Mouse (Mus musculus): Measurements from ENCODE around the gene St3gal3.

St3gal3 gene

DNA sequence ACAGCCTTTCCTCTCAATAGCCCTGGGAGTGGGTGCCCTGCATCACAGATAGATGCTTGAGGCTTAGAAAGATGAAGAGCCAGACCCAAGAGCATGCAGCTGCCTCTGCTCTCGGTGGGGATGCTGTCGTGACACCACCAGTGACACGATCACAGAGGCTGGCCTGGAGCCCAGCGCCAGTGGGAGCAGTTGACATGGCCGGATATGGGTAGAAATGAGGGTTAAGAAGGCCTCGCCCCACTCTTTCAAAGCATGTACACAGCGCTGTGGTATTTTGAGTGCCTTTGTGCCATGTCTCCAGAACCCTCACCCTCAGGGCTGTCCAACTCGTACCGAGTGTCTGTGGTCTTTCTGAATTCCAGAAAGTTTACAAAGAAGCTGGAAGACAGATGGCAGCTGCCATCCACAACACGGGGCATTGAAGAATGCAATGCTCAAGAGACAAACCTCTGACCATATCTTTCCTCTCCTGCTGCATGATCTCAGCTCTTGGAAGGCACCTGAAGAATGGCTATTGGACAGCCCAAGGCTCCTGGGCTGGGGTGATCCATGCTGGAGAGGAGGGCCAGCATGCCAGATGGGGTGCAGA lies 118.3 kb downstream of the St3gal3 start:
- DNase-seq, result no peak

GRCm38 (mm10) chr4:118015636-118016035 lies 119.1 kb downstream of the St3gal3 start:
- DNase-seq, result no peak

DNA sequence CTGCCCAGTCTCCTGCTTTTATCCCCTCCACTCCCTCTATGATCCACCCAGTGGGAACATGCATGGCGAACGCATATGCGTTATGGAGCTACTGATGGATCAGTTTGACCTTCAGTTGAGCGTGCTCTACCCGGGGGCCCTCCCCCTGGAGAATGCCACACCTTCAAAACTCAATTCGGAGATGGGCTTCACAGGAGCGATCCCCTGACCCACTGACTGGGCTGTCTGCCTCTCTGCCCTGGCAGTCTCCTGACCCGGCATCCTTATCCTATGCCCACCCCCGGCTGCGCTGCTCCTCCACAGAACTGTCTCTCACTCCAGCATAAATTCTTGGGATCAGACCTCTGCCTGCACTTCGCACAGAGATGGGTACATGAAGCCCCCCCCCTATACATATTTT lies 119.6 kb downstream of the St3gal3 start:
- DNase-seq, result no peak

DNA sequence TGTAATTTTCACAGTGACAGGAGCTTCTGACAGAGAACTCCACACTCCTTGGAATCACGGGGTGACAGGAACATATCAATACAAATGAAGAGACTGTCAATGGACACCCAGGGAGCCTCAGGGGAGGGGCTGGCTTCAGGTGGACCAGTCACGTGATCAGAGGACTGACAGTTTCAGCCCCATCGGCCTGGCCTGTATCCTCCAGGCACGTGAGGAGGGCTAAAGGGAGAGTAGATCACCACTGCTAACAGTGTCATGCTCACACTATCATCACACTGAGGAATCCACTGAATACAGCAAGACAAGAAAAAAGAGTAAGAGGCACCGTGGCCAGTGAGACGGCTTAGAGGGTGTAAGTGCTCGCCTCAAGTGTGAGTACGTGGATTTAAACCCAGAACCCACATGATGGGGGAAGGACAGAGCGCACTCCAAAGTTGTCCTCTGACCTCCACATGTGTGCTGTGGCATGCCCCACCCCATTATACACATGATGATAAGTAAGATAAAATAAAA lies 124.0 kb downstream of the St3gal3 start:
- no peak for DNase-seq

- no peak for DNase-seq
Measured at GRCm38 (mm10) chr4:118008433-118009033, 126.2 kb downstream of the St3gal3 start.

DNA sequence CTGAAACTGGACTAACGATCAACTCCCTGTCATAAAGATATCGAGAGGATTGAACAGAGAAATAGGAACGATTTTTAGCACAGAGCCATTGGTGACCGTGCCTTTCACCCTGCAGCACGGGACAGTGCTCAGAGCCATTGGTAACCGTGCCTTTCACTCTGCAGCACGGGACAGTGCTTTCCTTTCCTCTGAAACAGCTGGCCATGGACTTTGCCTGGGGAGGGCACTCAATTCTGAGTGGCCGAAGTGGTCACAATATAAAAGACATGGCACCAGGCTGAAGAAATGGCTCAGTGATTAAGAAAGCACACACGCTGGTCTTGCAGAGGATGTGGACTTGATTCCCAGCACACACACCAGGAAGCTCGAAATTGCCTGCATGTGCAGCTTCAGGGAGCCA lies 133.4 kb downstream of the St3gal3 start:
- no peak for DNase-seq

- DNase-seq, result no peak
Measured at GRCm38 (mm10) chr4:118000605-118001208, 134.0 kb downstream of the St3gal3 start.

DNA sequence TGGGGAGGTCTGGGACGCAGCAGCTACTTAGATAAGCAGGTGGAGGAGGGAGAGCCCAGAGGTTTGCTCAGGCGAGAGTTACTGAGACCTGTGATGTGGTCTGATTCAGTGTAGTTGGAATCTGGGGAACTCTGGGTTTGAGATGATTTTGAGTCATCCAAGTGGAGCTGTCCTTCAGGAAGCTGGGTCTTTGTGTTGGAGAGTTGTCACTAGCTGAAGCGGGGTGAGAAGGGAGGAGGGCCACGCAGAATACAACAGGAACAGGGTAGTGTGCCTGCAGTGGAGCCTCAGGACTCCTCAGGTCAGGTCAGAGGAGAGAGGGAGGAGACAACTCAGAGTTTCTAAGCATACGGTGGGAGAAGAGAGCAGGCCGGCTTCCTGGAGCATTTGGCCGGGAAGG lies 134.8 kb downstream of the St3gal3 start:
- DNase-seq, result no peak

DNA sequence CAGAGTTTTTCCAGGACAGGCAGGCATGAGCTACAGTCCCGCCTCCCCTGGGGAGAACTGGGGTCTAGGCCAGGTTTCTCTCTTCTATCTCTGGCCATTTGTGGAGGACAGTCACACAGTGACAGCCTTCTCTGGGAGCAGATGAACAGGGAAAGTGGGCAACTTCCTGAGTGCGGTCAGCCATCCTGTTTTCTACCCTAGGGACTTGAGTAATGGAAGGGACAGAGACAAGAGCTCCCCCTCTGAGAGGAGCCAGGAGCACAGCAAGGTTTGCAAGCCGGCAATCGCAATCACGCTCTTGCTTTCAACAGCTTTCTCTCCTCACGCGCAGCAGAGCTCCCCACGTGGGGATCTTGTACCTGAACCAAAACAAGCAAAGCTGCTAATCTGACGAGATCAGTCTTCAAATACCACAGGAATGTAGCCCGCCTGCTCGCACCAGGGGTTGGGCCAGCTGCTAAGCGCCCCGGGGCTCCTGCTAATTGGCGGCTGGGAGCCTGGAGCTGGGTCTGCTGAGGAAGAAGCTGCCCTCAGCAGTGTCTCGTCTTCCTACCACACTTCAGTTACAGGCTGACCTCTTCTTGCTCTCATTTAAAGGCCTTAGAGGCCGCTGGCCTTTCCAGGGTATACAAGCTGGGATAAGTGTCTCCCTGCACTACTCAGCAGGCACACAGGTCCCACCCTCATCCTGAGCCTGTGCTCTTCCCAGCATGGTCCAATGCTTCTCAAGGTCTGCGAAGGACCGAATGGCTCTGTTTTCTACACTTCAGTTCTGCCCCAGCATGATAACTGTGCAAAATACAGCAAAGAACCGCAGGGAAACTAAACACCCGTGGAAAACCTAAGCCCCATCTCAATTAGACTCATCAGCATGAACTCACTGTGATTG lies 137.1 kb downstream of the St3gal3 start:
- DNase-seq, result peak; percentile 25

DNA sequence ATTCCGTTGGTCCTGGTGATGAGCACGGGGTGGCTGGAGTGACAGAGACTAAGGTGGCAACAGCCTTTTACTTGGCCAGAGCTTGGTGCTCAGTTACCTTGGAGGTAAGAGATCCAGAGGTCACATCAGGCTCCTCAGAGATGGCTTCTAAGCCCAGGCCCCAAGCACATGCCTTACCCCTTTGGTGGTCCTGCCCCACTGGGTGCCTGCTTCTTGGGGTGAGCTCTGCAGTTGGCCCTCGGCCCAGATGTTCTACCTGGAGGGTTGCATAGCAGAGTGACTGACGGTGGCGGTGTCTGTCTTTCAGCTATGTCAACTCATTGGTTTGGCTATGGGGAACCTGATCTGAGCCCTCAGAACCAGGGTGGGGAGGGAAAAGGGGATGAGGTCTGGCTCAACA lies 138.0 kb downstream of the St3gal3 start:
- DNase-seq, result no peak

- DNase-seq, result no peak
Measured at GRCm38 (mm10) chr4:117995461-117995860, 139.3 kb downstream of the St3gal3 start.

DNA sequence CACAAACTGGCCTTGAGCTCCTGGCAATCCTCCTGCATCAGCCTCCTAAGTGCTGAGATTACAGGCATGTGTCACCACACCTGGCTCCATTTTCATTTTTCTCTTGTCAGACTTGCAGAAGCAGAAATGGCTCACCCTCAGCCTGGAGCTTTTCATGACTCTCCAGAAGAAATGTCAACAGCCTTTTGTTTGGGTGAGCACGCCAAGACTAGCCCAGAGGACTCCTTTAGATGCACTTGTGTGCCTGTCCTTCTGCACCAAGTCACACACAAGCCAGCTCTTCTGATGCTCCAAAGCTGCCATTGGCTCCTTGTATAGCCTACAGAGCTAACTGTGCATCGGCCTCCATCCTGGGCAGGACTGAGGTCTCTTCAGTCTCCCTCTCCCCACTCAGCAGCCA lies 141.3 kb downstream of the St3gal3 start:
- no peak for DNase-seq

DNA sequence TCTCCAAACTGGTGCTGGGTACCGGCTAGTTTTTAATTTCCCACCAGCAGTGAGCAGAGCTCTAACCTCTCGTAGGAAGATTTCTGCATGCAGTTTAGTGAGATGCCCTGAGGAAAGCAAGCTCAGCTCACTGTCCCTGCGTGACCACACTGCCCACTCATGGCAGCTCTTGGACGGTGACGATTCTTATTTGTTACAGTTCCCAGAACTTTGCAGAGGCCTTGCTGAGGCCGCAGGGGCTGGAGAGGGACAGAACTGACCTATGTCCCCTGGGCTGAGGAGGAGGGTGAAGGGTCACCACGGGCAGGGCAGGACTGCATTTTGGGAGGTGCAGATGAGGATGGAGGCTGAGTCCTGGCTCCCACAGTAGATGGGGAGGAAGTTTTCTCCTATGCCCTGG lies 141.8 kb downstream of the St3gal3 start:
- no peak for DNase-seq

- DNase-seq, result no peak
Measured at GRCm38 (mm10) chr4:117992036-117992435, 142.7 kb downstream of the St3gal3 start.

DNA sequence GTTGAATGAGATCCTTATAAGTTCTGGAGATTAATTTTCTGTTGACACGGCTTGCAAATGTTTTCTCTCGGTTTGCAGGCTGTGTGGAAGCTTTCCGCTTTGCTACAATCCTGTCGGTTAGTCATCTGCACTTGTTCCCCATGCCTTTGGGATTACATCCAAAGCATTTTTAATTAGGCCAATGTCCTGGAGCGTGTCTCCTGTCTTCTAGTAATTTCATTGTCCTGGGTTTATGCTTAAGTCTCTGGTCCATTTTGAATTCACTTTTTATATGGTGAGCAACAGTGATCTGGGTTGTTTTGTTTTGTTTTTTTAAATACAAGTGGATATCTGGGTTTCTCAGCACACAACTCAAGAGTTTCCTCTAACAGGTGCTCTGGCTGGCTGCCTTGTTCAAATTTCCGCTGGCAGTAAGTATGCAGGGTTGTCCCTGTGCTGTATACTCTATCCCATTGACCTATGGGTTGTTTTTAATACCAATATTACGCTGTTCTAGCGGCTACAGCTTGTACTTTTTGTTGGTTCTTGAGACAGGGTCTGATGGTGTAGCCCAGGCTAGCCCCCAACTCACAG lies 143.6 kb downstream of the St3gal3 start:
- no peak for DNase-seq

DNA sequence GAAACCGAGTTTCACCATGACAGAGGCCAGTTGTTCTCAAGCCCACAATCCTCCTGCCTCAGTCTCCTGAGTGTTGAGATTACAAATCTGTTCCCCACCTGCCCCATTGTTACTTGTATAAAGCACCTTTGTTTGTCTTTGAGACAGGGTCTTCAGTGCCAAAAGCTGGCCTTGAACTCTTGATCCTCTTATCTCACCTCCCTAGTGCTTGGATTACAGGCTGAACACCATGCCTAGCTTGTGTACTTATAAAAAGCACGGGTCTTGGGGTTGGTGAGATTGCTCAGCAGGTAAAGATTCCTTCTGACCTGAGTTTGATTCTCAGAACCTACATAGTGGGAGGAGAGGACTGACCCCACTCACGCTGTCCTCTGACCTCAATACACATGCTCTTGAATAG lies 144.1 kb downstream of the St3gal3 start:
- DNase-seq, result no peak

DNA sequence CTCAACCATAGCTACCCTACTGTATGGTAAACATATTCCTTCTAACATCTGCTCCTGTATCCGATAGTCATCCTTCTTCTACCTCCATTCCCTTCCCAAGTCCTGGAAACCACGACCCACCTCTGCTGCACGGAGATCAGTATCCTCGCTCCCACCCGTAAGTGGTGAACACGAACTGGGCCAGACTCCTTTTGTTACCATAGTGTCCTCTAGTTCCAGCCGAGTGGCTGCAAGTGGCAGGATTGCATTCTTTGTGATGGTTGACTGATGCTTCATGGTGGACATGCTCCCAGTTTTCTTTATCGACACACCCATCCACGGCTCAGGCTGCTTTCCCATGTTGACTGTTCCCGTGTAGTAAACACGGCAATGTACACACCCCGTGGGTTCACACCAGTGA lies 144.9 kb downstream of the St3gal3 start:
- DNase-seq, result no peak

GRCm38 (mm10) chr4:117986766-117987165 lies 147.9 kb downstream of the St3gal3 start:
- DNase-seq, result no peak

DNA sequence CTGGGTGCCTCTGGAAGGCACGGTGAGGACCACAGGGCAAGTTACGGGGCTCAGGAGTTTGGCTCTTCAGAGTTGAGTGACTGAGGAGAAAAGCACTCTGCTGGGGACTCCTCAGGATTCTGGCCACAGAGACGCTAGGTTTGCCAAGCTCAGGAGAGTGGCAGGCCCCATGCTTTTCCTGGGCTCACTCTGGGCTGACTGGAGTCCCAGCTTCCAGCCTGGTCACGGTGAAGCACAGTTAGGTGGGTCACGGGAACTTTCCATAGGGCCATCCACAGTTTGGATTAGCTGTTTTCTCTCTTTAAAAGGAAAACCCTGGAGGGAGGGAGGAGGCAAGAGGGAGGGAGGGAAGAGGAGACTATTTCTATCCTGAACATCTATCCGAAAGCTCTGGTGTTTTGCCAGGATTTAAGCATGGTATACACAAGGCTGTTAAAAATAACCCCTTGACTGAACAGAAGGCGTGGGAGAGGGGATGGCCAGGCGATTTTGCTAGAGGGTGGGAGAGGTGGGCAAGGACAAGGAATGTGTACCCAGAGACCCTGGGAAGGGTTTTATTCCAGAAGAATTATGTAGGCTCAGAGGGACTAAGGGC lies 149.6 kb downstream of the St3gal3 start:
- no peak for DNase-seq

- no peak for DNase-seq
Measured at GRCm38 (mm10) chr4:117984206-117984605, 150.5 kb downstream of the St3gal3 start.

DNA sequence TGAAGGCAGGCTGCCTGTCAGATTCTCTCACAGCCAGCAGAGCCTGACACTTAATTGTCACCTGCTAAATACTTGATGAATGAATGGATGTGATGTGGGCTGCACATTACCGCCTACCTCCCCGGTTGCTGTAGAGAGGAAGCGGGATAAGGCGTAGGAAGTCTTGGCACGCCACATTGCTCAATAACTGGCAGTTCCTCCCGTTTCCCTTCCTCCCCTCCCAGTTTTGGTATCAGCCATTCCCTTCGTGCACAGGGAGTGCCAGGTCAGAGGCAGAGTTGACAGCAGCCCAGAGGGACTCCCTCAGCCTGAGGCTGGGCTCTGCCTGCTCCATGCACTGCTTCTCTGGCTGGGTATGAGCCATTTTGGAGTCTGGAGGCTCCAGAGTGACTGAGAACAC lies 152.0 kb downstream of the St3gal3 start:
- DNase-seq, result no peak

DNA sequence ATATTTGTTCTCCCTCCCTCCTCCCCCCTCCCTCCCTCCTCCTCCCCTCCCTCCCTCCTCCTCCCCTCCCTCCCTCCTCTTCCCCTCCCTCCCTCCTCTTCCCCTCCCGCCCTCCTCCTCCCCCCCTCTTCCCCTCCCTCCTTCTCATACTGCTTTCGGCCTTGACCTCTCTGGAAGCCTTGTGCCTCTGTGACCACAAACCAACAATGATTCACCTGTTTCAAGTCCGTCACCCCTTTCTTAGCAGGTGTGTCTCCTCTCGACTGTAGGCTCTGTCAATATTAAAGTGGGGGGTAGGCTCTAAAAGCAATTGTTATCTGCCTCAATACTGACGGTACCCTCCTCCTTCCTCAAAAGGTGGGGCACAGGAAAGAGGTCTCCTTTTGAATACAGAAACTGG lies 153.2 kb downstream of the St3gal3 start:
- no peak for DNase-seq

- DNase-seq, result no peak
Measured at GRCm38 (mm10) chr4:117980161-117980560, 154.6 kb downstream of the St3gal3 start.
